Mouse (Mus musculus) right cerebral cortex, adult 2 months (tissue): ENCODE results near the gene Desi2.
"Not testable (repeated sequence)": the region's sequence is repeated elsewhere in the genome, so short reads cannot be mapped to it uniquely, and the experiment has no call there.

Source experiments
- DNase-seq, 2 experiments: peaks; one replicate each; pipeline ENCODE4 v3.0.0; 2021 to 2022; ENCODE audit warnings: low spot score in 2 of 2

Gene Desi2

DNA sequence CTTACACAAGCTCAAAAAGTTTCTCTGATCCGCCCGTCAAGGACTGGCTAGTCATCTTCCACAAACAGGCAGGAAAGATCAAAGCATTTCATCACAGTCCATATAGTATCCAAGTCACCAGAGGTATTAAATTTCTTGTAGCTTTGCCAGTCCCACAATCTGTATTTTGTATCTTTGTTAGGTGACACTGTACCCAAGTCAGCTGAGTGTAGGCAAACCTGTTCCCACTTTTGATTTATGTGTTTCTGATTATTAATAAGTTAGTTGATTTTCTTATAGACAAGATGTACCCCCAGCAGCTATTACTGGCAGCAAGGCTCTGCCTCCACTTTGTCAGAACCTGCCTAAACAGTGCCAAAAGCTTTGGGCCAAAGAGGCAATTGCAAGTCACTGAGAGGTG is 71.6 kb downstream of the Desi2 start:
- DNase-seq: no peak

DNA sequence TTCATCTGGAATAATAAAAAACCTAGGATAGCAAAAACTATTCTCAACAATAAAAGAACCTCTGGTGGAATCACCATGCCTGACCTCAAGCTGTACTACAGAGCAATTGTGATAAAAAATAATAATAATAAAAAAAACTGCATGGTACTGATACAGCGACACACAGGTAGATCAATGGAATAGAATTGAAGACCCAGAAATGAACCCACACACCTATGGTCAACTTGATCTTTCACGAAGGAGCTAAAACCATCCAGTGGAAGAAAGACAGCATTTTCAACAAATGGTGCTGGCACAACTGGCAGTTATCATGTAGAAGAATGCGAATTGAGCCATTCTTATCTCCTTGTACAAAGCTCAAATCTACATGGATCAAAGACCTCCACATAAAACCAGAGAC is 78.2 kb downstream of the Desi2 start:
- not testable (repeated sequence) for DNase-seq

GRCm38 (mm10) chr1:178270635-178271034 is 83.4 kb downstream of the Desi2 start:
- DNase-seq: no peak

GRCm38 (mm10) chr1:178275174-178275730 is 88.0 kb downstream of the Desi2 start:
- peak; percentile 20 for DNase-seq

- DNase-seq: peak in 1 of 2 experiments; percentile 36
These were observed 88.5 kb downstream of the Desi2 start for GRCm38 (mm10) chr1:178275738-178276053.

DNA sequence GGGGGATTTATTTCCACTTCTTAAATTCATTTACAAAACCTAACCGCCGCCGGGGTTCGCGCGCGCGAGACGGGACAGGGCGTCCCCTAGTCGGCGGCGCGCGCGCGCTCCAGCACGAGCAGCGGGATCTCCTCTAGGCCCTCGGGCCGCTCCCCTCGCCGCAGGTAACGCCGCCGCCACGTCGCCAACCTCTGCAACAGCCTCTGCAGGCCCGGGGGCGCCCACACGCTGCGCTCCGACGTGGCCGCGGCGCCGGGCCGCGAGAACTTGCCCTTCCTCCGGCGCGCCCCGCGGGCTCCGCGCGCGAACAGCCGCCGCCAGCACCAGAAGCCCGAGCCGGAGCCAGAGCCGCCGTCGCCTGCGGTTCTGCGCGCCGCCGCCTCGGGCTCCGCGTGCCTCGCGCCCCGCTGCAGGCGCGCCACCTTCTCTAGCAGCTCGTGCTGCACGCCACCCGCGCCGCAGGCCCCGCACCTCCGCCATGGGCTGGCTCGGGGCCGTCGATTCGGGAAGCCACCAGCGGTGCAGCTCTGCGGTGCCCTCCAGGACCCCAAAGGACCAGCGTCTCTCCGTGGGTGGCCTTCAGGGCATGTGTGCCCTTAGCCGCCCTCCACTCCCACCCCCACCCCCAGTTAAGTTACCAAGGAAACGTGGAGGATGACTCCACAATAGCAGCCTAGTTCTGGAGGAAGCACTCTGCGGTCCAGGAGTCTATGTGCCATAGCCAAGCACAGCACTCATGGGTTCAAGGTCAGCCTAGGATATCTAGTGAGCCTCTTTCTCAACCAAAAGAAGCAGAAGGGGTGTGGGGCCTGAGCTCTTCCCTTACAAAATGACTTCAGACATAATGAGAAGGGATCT is 89.1 kb downstream of the Desi2 start:
- peak; percentile 61 to 76 for DNase-seq

DNA sequence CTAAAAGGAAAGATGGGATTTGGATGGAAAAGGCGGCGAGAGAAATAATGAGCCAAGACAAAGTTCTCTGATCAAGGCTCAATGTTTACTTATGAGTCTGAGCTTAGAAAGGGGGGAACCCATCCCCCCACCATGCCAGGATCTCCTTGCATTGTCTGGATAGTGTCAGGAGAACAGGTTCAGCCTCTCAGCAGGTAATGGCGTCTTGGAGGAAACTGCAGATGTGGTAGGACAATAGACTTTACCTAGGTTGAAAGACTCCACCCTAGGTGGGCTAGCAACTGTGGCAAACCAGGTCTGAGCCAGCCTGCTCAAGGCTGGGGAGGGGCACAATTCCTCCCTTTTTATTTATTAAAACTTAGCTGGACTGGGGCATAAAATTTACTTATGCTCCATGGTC is 96.1 kb downstream of the Desi2 start:
- not testable (repeated sequence) for DNase-seq

- no peak for DNase-seq
These were observed 96.9 kb downstream of the Desi2 start for GRCm38 (mm10) chr1:178283946-178284720.

DNA sequence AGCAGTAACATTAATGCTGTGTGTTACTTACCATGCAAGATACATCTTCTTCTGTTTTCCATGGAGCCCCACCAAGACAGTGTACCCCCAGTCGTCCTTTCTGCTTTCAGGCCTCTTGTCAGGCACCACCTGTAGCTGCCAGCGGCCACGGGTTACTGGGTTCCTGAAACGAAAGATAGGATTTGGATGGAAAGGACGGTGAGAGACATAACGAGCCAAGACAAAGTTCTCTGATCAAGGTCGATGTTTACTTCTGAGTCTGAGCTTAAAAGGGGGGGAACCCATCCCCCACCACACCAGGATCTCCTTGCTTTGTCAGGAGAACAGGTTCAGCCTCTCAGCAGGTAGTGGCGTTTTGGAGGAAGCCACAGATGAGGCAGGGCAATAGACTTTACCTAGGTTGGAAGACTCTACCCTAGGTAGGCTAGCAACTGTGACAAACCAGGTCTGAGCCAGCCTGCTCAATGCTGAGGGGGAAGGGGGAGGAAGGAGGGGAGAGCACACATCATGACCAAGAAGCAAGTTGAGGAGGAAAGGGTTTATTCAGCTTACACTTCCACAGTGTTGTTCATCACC is 100.5 kb downstream of the Desi2 start:
- DNase-seq: no peak

DNA sequence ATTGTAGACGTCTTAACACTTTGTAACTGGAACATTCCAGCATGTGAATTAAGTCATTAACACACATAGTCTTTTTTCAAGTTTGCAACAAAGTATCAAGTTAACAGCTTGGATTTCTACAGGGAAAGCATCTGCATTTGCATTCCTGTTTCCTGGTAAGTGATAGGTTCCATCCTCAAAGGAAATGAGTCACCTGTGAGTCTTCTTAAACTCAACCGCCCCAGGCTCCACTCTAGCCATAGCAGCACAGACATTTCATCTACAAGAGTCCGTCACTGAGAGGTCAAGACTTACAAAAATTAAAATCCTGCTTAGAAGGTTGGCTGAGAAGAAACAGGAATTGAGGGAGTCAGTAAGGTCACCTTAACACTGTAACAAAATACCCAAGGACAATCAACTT is 104.5 kb downstream of the Desi2 start:
- no peak for DNase-seq

- DNase-seq: no peak
These were observed 106.8 kb downstream of the Desi2 start for GRCm38 (mm10) chr1:178294051-178294450.

DNA sequence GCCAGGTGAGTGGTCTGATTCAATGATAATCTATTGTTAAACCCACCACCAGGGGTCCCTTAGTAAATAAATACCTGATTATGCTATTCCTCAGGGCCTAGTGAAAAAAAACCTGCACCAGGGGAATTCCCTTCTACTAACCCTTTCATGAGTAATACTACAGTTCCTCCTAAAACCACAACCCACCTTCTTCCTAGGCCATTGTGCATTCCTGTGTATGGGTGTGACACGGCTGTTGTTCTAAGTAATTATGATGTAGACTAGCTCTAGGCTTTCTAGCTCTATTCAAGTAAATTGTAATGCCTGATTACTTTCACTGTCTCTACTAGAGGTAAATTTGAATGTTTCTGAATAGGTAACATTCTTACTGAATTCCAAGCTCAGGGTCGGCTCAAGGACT is 114.0 kb downstream of the Desi2 start:
- DNase-seq: not testable (repeated sequence)

GRCm38 (mm10) chr1:178303425-178303824 is 116.2 kb downstream of the Desi2 start:
- peak; percentile 82 to 84 for DNase-seq
